Mouse (Mus musculus): ENCODE results near the gene Slc16a3. TPM values are rescaled to one million over a fixed set of nuclear protein-coding genes. Genes with fewer than 3 reads are reported as not detected.

The Slc16a3 gene
- polyA plus RNA-seq, 1 experiment, result 28.8 TPM

DNA sequence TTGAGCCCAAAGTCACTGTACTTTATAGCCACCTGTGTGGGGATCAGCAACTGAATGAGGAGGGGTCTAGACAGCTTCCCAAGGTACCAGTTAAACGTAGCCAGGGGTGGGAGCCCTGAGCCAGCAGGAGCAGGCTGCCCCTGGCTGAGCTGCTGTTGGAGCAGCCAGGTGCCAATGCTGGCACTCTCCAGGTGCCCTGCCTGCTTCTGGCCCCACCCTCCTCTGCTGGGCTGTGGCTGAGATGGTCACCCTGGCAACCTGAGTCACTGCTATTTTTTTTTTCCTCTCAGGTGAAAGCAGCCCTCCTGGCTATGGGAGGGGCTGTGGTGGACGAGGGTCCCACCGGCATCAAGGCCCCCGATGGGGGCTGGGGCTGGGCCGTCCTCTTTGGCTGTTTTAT lies 6.7 kb downstream of the Slc16a3 start:
- WGBS, result 74% methylated on average over 5 of the region's 5 CpGs
- no peak overlapping the region for H3K4me3 ChIP-seq (replicated peaks; ENCODE audit: extremely low read depth, low read depth, low read length)
- peaks cover 6% of the 10 kb centered on the region for H3K4me1 ChIP-seq (ENCODE audit: control insufficient read depth, insufficient read depth, low read length)
- peak; percentile 31 for DNase-seq
- TF ChIP-seq POLR2A (IDR thresholded peaks at IDR 0.05; ENCODE audit: borderline replicate concordance, extremely low read depth, low read depth, low read length), result no peak

DNA sequence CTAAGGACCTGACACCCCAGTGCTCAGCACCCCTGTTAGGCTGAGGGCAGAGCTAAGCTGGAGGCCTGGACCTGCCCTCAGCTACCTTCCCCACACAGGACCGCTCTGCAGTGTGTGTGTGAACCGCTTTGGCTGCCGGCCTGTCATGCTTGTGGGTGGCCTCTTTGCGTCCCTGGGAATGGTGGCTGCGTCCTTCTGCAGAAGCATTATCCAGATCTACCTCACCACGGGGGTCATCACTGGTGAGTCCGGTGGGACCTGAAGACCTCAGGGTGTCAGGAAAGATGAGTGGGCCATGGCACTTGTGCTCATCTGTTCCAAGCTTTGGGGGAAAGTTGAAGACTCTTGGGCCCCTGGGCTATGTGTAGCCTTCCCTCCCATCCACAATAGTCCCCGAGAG lies 7.4 kb downstream of the Slc16a3 start:
- 84% methylated on average over 8 of the region's 8 CpGs for WGBS
- Histone ChIP-seq H3K4me3 (replicated peaks; ENCODE audit: extremely low read depth, low read depth, low read length) (no peak overlapping the region), H3K4me1 (ENCODE audit: control insufficient read depth, insufficient read depth, low read length) (peaks cover 4% of the 10 kb centered on the region; the same call in 1 of the 2 replicates)
- TF ChIP-seq POLR2A (IDR thresholded peaks at IDR 0.05; ENCODE audit: borderline replicate concordance, extremely low read depth, low read depth, low read length), result no peak
- TF ChIP-seq CTCF (IDR thresholded peaks at IDR 0.05; ENCODE audit: insufficient read depth, low read length), result no peak
- no peak for DNase-seq

DNA sequence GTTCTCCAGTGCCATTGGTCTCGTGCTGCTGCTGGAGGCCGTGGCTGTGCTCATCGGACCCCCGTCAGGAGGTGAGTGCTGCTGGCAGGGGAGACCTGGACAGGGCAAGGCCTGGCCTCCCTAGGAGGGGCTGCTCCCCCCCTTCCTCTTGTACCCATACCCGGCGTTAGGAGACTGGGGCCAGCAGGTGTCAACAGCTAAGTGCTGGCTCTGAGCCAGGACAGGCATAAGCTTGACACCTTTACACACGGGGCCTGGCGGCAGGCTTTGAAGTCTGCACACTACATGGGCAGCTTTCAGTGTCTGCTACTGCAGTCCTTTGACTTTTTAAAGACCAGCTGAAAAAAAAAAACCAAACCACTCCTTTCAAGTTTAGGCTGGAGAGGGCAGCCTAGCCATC lies 8.8 kb downstream of the Slc16a3 start:
- Histone ChIP-seq H3K4me1 (ENCODE audit: control insufficient read depth, insufficient read depth, low read length) (no peaks in the 10 kb centered on the region; the same call in 1 of the 2 replicates), H3K4me3 (replicated peaks; ENCODE audit: extremely low read depth, low read depth, low read length) (no peak overlapping the region)
- TF ChIP-seq POLR2A (IDR thresholded peaks at IDR 0.05; ENCODE audit: borderline replicate concordance, extremely low read depth, low read depth, low read length) (no peak), CTCF (IDR thresholded peaks at IDR 0.05; ENCODE audit: insufficient read depth, low read length) (no peak)
- no peak for DNase-seq
- WGBS, result 67% methylated on average over 8 of the region's 8 CpGs

DNA sequence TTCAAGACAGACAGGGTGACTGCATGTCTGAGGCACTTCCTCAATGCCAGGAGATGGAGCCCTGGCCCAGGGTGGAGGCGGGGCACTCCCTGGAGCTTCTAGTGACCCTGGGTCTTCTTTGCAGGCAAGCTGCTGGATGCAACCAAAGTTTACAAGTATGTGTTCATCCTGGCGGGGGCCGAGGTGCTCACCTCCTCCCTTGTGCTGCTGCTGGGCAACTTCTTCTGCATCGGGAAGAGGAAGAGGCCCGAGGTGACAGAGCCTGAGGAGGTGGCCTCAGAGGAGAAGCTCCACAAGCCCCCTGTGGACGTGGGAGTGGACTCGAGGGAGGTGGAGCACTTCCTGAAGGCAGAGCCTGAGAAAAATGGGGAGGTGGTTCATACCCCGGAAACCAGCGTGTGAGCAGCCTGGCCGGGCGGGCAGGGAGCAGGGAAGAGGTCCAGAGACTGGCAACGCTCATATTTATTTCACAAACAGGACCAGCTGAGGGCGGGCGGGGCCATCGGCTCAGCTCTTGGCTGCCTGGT lies 9.5 kb downstream of the Slc16a3 start:
- no peak for TF ChIP-seq CTCF (IDR thresholded peaks at IDR 0.05; ENCODE audit: insufficient read depth, low read length)
- TF ChIP-seq POLR2A (IDR thresholded peaks at IDR 0.05; ENCODE audit: borderline replicate concordance, extremely low read depth, low read depth, low read length), result no peak
- no peak for DNase-seq
- H3K4me3 ChIP-seq (replicated peaks; ENCODE audit: extremely low read depth, low read depth, low read length), result no peak overlapping the region
- no peaks in the 10 kb centered on the region; the same call in 1 of the 2 replicates for H3K4me1 ChIP-seq (ENCODE audit: control insufficient read depth, insufficient read depth, low read length)
- WGBS, result 21% methylated on average over 15 of the region's 15 CpGs

DNA sequence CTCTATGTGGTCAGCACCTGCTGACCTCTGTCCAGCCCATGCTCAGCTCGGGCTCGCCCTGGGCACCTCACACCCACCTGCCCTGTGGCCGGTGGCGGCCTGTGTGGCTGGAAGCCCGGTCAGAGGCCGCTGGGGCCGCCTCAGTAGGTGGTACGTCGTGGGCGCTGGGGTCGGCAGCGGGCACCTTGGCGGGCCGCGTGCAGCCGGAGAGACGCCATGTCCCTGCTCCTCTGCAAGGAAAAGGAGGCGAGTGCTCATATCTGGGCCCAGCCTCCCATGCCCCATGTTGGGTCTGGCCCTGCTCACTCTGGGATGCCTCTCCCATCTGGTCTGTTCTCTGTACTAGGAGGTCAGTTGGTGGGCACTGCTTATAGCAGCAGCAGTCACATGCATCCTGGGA lies 10.8 kb downstream of the Slc16a3 start:
- H3K4me3 ChIP-seq (replicated peaks; ENCODE audit: extremely low read depth, low read depth, low read length), result no peak overlapping the region
- no peak for DNase-seq
- no peaks in the 10 kb centered on the region; the same call in 1 of the 2 replicates for H3K4me1 ChIP-seq (ENCODE audit: control insufficient read depth, insufficient read depth, low read length)
- 90% methylated on average over 18 of the region's 18 CpGs for WGBS
- TF ChIP-seq CTCF (IDR thresholded peaks at IDR 0.05; ENCODE audit: insufficient read depth, low read length) (no peak), POLR2A (IDR thresholded peaks at IDR 0.05; ENCODE audit: borderline replicate concordance, extremely low read depth, low read depth, low read length) (no peak)

DNA sequence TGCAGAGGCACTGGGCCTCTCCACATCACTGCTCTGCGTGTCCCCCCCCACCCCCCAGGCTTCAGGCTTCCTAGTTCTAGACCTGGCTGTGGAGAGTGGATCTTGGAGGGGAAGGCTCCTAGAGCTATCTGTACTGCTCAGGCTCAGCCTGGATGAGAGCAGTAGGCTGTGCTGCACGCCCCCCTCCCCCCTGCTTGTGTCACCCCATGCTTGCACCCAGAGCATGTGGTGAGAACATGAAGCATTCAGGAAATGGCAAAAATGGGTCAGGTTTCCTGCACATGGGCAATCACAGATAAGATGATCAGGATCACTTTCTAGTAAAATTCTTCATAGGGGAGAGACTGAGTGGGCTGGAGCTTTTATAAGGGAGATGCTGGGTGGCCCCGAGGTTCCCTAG lies 11.3 kb downstream of the Slc16a3 start:
- no peak for TF ChIP-seq CTCF (IDR thresholded peaks at IDR 0.05; ENCODE audit: insufficient read depth, low read length)
- TF ChIP-seq POLR2A (IDR thresholded peaks at IDR 0.05; ENCODE audit: borderline replicate concordance, extremely low read depth, low read depth, low read length), result no peak
- WGBS, result 64% methylated on average over 3 of the region's 3 CpGs
- DNase-seq, result no peak
- Histone ChIP-seq H3K4me3 (replicated peaks; ENCODE audit: extremely low read depth, low read depth, low read length) (no peak overlapping the region), H3K4me1 (ENCODE audit: control insufficient read depth, insufficient read depth, low read length) (no peaks in the 10 kb centered on the region; the same call in 1 of the 2 replicates)

DNA sequence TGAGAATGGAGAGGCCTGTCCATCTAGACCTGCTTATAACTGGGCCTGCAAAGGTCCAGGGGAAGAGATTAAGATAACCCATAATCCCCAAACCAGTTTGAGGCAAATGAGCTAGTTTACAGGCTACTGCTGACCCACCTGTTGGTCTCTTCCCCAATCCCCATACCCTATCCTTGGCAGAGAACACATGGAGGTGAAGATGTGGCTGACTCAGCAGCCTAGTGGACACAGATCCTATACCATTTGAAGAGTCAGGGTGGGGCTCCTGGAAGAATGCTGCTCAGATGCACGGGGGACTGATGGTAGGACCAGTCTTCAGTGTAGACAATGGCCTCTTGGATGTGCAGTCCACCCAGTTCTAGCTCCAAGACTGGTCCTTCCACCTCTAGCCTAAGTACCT lies 12.0 kb downstream of the Slc16a3 start:
- no peak for DNase-seq
- no peak for TF ChIP-seq POLR2A (IDR thresholded peaks at IDR 0.05; ENCODE audit: borderline replicate concordance, extremely low read depth, low read depth, low read length)
- no peak for TF ChIP-seq CTCF (IDR thresholded peaks at IDR 0.05; ENCODE audit: insufficient read depth, low read length)
- Histone ChIP-seq H3K4me1 (ENCODE audit: control insufficient read depth, insufficient read depth, low read length) (no peaks in the 10 kb centered on the region; the same call in 1 of the 2 replicates), H3K4me3 (replicated peaks; ENCODE audit: extremely low read depth, low read depth, low read length) (no peak overlapping the region)
- WGBS, result 28% methylated on average over 1 of the region's 1 CpGs

DNA sequence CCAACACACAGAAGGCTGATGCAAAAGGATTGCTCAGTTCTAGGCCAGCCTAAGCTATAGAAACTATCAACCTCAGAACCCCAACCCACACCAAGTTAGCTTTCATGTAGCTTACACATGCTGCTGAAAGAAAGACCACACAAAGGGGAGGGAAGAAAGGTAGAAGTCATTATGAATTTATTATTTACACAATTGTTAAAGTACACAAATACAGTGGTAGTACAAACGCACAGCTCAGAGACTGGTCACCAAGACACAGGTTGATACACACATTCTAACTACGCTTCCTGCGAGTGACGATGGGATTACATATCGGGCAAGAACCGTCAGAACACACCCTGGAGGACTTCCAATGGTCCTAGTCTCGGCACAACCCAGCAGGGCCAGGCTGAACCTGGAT lies 13.3 kb downstream of the Slc16a3 start:
- H3K4me1 ChIP-seq (ENCODE audit: control insufficient read depth, insufficient read depth, low read length), result no peaks in the 10 kb centered on the region; the same call in 1 of the 2 replicates
- DNase-seq, result no peak
- WGBS, result 69% methylated on average over 7 of the region's 7 CpGs
- H3K4me3 ChIP-seq (replicated peaks; ENCODE audit: extremely low read depth, low read depth, low read length), result no peak overlapping the region
- TF ChIP-seq POLR2A (IDR thresholded peaks at IDR 0.05; ENCODE audit: borderline replicate concordance, extremely low read depth, low read depth, low read length) (no peak), CTCF (IDR thresholded peaks at IDR 0.05; ENCODE audit: insufficient read depth, low read length) (no peak)

DNA sequence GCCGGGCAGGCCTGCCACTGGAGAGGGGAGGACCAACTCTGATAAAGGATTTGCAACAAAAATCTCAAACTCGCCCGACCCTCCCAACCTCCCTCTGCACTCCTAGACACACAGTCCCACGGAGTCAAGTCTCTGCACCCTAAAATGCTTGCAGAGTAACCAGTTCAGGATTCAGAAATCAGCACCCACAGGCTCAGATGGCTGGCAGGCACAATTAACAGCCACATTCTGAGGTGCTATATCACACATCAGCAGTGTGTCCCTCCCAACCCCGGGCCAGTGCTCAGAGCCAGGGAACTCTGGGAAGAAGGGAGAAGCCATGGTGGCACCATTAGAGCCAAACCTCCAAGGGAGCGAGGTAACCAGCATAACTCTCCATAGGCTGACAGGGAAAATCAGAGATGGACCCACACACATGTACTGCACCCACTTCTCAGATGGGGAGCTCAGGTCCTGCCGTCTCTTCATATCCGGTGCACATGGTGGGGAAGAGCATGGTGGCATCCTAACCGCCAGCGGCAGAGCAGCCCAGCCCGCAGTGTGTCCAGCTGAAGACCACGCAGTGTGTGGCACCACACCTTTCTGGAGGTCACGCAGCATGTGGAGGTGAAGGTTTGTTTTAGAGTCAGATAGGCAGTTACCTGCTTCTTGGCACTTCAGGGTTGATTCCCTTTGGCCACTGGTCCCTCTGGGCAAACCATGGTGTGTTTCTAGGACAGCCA lies 13.9 kb downstream of the Slc16a3 start:
- Histone ChIP-seq H3K4me1 (ENCODE audit: control insufficient read depth, insufficient read depth, low read length) (no peaks in the 10 kb centered on the region; the same call in 1 of the 2 replicates), H3K4me3 (replicated peaks; ENCODE audit: extremely low read depth, low read depth, low read length) (no peak overlapping the region)
- WGBS, result 91% methylated on average over 13 of the region's 13 CpGs
- no peak for TF ChIP-seq CTCF (IDR thresholded peaks at IDR 0.05; ENCODE audit: insufficient read depth, low read length)
- no peak for TF ChIP-seq POLR2A (IDR thresholded peaks at IDR 0.05; ENCODE audit: borderline replicate concordance, extremely low read depth, low read depth, low read length)
- no peak for DNase-seq

DNA sequence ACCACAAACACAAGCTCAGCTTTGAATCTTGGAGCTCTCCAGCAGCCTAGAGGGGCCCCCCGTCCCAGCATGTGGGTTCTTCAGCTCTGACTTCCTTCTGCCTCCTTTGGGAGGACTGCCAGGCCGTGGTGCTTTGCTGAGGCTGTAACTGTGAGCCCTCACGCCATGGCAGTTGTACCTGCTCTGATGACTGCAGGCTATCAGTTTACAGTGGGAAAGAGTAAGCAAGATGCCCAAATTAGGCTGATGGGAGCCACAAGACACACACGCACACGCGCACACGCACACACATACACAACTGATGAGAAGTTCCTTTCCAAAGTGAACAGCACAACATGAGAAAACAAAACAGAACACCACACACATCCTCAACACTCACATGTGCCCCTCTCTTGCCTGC lies 14.6 kb downstream of the Slc16a3 start:
- Histone ChIP-seq H3K4me1 (ENCODE audit: control insufficient read depth, insufficient read depth, low read length) (no peaks in the 10 kb centered on the region; the same call in 1 of the 2 replicates), H3K4me3 (replicated peaks; ENCODE audit: extremely low read depth, low read depth, low read length) (no peak overlapping the region)
- DNase-seq, result no peak
- 84% methylated on average over 7 of the region's 7 CpGs for WGBS
- TF ChIP-seq POLR2A (IDR thresholded peaks at IDR 0.05; ENCODE audit: borderline replicate concordance, extremely low read depth, low read depth, low read length), result no peak
- no peak for TF ChIP-seq CTCF (IDR thresholded peaks at IDR 0.05; ENCODE audit: insufficient read depth, low read length)
